Mouse (Mus musculus) layer of hippocampus, adult 11-12 months (tissue): ENCODE data around the gene Rbfox3.

ENCODE experiments used
- DNase-seq: peaks from one replicate; pipeline ENCODE4 v3.0.0; 2022; ENCODE audit warnings: low spot score

Gene Rbfox3

DNA sequence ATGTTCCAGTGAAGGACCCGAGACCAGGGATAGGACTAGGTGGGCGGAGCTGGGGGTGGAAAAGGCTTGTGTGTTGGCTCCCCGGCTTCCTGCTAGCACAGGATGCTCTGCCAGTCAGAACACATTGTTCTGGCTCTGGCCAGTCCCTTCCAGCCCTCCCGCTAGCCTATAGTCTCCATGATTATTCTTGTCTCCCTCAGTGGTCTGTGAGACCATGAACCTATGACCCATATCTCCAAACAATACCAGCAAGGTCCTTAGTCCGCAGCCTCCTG lies 407.3 kb downstream of the Rbfox3 start:
- DNase-seq = no peak

DNA sequence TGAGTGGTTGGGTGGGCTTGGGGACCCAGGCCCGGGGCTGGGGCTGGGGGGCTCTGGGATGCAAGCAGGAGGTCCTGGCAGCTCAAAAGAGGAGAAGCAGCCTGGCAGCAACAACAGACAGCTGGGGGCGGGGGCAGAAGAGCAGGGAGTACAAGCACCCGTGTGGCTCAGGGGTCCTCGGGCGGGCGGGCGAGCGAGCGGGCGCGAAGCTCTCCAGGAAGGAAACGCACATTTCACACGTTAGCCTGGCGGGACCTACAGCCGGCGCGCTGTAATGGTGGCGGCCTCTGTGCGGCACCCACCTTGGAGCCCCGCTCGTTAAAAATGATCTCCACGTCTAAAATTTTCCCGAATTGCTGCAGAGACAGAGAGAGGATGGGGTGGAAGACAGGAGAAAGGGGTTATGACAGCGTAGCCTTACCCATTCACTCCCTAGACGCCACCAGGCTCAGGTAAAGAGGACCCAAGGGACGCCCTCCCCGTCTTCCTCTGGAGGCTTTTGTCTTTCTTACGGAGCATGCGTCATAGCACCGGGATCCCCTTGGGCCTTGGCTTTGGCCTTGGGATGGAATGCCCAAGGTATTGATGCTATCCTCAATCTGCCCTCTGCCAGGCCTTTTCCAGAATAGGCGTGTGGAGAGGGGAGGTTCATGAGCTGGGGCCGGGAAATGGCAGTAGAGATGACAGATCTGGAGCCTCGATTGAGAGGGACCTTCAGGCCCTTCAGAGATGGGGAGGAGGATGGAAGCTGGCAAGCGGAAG lies 407.8 kb downstream of the Rbfox3 start:
- no peak for DNase-seq

DNA sequence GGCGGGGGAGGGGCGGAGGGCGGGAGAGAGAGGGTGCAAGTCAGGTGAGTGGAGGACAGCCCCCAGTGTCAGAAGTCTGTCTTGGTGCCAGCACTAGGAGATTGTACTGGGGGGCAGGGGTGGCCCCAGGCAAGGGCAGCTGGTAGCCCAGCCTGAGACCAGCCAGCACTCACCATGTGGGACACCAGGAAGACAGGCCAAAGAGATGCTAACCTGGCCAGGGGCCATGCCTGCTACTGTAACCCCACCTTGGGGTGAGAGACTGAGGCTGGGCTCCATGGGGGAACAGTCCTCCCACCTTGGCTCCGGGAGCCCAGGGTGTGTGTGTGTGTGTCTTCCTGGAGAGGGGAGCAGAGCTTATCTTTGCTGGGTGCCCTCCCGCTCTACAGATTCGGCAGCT lies 408.4 kb downstream of the Rbfox3 start:
- no peak for DNase-seq

DNA sequence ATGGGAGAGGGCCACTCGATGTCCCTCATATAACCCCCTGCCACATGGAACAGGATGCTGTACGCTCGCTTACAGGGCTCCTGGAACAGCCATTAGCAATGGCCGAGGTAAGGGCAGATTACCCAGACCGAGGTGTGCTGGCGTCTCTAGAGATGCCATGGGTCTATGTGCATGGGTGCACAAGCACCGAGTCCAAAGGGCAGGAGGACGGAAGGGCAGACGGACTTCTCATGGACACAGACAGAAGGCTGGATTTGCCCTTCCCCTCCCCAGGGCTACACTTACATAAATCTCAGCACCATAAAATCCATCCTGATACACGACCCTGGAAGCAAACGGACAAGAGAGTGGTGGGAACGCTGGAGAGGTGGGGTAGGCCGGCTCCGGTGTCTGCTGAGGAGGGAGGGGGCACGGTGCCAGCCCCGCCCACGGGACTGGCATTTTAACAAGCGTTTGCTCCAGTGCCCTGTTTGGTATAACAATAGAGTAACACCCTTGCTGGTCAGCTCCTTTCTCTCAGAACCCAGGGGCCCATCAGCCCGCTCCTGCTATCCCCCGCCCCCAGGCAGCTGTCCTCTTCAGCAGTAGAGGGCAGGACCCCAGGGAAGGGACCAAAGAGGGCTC lies 415.2 kb downstream of the Rbfox3 start:
- DNase-seq = peak; percentile 50

DNA sequence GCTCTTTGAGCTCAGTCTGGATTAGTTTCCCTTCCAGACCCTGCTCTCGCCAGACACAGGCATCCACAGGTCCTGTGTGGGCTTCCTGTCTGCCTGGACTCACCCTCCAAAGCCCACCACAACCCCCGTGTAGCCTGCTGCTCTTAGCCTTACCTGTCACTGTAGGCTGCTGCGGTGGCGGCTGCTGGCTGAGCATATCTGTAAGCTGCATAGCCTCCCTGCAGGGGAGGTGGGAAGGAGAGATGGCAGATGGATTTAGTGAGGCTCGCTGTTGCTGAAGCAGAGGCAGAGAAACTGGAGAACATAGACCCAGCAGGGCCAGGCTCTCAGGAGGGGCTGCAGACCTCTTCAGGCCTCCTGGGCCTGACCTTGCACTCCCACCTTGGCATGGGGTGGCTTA lies 416.3 kb downstream of the Rbfox3 start:
- no peak for DNase-seq

DNA sequence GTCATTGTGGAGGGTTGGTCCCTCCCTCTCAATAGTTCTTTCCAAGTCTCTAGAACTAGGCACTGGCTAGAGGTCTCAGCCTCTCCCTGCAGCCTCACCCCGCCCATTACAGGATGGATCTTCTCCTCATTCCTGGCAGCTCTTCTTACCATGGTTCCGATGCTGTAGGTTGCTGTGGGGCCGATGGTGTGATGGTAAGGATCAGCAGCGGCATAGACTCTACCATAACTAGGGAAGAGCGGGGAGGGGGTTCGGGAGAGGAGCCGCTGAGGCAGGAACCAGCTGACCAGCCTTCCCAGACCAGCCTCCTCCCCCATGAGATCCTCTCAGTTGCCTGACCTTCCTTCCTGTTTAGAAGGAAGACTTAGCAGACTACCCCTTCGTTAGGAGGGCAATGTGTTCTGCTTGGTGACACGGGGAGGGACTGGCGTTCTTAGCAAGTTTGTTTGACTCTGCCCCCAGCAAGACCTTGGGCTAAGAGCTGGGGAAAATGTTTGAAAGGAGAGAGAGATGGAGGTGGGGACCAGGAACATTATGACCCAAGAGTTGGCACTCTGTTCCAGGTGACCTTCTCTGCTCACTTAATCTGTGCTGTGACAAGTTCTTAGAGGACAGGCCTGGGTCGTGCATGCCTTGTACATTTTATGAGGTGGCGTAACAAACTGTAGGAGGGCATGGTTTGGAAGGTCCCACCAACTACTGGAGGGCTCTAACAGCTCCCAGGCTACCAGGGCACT lies 417.2 kb downstream of the Rbfox3 start:
- DNase-seq = no peak

DNA sequence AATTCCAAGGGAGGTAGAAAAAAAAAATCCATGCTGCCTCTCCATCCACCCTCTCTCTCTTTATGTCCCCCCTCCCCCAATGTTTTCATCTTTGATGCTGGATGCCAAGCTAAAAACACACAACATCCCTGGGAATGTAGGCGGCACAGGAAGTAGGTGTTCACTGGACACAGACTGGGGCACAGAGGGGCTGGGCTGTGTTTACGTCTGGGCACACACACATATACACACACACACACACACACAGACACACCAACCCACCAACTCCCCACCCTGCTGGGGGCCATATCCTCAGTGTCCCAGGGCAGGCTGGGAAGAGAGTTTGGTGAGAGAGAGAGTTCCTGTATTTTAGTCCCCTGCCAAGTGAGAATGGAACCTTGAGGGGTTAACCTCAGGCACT lies 417.9 kb downstream of the Rbfox3 start:
- DNase-seq = no peak

DNA sequence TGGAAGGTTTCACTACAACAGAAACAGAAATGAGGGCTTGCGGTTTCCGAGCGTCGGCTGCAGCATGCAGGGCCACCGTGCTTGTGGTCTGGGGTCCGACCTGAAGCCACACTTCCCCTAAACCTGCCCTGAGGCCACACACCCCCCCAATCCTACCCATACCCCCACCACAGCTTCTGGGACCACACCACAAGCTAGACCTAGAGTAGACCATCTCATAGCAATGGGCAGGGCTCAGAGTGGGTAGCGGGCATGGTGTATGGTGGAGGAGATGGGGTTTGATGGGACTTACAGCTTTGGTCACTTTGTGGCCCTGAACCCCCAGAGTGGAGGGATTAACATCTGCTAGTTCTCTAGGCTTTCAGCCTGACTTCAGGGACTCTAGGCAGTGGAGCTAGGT lies 420.2 kb downstream of the Rbfox3 start:
- DNase-seq = no peak

DNA sequence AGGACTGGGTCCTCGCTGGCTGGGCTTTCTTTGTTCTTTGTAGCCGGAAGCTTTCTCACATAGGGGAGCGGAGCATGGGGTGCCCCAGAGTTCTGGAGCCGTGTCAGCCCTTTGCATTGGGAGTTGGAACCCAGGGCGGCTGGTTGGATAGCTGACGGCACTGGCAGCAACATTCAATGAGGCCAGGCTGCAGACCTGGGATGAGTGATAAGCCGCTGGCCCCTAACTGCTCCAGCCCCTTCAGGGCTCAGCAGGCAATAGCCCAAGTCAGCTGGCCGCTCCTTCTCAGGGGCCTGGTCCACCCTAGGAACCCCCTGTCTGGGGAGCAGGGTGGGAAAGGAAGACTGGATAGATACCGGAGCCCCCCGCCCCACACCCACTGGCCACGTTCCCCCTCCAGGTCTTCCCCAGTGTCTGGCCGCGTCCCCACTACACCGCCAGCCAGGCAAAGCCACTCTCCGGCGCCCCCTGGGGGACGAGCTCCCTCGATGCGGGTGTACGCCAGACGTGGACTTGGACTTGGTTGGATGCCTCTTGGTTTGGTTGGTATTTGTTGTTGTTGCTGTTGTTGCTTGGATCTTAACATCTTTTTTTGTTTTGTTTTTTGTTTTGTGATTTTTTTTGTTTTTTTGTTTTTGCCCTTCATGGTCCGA lies 420.7 kb downstream of the Rbfox3 start:
- DNase-seq = peak; percentile 74

DNA sequence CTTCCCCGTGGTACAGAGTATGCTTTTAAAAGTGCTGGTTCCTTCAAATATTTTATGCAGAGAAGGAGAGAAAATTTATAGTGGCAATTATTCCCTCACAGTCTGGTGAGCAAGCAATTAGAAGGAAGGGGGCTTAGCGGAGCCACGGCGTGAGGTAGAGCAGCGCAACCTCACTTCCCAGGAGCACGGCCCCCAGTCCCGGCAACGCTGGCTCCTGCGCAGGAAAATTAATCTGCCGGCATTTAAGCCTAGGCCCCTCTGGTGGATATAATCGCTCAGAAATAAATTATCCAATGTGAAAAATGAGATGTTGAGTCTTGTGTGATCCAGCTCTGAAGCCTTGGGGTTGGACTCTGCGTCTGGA lies 422.5 kb downstream of the Rbfox3 start:
- DNase-seq = no peak

DNA sequence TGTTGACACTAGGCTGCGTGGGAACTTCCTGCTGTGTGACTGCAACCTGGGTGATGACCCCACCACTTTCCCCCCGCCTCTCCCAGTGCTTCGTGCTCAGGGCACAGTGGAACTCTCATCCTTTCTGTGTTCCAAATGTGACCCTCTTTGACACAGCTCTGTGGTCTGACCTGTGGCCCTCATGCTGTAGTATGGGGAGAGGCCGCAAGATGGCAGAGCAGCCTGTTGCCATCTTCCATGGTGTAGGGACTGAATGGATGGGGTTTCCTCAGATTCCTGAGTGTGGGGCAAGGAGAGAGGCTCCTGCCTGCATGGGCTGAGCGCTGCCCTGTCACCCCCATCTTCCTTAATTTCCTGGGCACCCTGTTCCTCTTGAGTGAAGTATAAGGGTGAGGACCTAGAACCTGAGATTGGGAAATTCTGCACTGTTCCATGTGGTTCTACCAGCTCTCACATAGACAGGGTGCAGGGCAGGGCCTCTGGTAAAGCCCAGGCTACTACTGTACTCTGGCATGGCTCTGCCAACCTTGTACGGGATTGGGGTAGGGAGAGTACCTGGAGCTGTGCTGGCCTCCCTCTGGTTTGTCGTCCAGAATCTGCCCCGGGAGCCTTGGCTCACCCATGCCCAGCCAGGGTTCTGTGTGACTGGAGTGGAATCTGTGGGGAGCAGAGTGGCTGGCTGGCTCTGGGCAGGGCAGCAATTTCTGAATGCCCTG lies 423.0 kb downstream of the Rbfox3 start:
- no peak for DNase-seq

DNA sequence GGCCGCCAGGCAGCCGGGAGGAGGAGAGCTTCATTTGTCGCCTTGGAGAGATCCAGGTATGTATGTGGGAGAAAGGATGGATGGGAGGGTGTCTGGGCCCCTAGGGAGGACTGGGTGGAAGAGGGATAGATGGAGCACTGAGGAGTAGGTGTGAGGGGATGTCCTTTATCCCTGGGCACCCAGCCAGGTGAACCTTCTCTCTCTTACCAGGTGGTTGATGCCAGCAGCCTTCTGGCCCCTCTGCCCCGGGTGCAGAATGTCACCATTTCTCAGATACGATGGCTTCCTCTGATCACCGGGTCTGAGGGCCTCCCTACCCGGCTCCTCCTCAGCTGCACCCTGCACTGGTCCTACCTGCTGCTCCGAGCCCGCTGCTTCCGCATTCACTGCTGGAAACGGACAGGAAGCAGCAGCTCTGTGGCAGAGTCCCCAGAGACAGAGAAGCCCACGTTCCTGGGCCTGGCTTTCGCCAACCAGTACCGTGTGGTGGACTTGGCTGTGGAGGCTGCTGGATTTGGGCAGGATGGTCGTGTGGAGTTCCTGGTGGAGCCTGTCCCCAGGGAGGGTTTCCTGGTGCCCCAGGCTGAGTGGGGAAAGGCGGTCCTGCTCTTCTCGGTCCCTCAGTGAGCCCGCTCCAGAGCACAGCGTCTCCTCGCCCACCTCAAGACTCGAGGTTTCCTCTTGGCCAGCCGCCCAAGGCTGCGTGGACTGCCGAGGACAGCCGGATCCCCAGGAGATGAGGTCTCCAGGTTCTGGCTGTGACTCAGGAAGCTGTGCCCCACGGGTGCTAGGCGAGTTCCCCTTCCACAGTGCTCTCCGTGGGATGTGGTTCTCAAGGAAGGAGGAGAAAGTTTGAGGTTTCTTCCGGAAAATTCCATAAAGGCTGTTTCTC lies 424.3 kb downstream of the Rbfox3 start:
- no peak for DNase-seq

DNA sequence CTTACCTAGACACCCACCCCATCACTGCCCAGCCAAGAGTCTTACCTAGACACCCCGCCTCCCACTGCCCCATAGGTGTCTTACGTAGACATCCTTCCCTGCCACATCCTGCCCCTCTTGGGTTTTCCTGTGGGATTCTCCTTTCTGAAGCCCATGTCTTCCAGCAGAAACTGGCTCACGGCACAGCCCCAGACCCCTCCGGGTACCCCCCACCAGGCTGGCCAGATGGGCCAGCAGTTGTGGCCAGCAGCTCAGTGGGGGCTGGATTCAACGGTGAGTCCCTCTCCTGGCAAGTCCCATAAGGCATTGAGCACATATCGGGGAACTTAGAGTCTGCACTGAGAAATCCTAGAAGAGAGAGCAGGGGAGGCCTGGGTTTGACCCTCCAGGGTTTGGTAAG lies 425.1 kb downstream of the Rbfox3 start:
- DNase-seq = no peak

DNA sequence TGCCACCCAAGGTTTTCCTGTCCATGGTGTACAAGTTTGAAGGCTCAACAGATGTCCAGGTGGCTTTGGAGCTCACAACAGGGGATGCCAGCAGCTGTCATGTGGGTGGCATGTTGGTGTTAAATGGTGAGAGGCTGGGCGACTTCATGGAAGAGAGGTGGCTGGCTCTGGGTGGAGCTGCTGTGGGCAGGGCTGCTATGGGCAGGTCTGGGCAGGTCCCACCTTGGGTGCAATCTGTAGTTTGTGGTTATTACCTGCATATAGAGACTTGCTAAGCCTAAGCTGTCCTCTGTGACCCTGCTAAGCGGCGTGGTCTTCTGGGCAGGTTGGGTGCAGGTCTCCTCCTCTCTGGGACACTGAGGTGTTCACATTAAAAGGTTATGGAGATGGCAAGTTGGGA lies 425.6 kb downstream of the Rbfox3 start:
- no peak for DNase-seq

DNA sequence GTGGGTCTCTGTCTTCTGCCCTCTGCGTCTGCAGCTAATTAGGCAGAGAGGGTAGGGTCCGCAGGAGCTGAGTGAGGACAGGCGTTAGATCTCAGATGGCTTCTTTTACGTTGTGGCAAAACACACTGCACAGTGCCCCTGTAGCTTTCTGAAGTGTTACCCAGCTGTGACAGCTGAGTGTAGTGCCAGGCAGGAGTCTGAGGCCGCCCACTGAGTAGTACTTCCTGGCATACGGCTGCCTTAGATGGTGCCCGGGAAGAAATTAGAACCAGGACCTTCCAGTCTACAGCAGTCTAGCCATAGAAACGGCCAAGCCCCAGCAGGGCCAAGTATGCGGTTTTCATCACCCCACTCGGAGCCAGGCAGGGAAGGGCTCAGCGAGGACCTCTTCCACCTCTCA lies 426.1 kb downstream of the Rbfox3 start:
- DNase-seq = no peak

DNA sequence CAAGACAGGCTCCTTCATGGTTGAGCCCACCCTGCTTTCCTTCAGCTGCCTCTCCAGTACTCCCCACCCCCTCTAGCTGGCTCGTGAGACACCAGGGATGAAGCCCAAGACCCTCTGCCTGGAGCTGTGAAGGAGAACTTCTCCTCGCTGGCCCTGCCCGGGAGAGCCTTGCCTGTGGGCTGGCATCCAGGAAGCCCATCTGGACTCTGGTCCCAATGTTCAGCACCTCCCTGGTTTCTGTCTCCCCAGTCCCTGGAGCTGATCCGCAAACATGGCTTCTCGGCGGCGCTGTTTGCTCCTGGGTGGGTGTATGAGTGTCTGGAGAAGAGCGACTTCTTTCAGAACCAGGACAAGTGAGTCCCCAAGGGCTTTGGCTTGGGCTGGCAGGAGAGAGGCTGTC lies 427.2 kb downstream of the Rbfox3 start:
- no peak for DNase-seq

DNA sequence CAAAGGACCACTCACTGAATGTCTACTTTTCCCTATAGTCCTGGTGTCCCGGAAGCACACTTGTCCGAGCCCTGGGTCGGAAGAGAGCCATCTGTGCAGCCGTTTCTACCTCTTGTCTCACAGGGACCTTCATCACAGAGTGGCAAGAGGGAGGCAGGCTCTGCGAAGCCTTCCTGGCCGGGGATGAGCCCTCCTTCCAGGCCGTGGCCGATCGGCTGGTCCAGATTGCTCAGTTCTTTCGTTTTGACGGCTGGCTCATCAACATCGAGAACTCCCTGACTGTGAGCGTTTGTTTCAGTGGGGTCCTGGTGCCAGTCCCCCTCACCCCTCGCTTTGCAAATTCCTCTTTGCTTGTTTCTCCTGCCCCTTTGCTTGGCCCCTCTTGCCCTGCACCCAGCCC lies 429.6 kb downstream of the Rbfox3 start:
- no peak for DNase-seq

DNA sequence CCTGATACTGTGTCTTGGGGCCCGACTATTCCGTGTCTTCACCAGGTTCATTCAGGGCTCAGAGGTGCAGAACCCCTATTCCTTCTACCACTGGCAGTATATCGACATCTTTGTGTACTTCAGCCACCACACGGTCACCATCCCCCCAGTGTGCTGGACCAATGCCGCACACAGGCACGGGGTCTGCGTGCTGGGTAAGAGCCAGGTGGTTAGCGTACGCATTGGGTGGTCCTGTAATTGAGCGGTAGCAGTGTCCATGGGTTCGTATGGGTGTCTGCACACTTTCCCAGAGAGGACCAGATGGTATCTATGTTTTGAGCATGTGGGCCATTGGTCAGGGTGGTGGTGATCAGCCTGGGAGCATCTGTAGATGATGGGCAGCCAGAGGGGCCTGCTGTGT lies 430.2 kb downstream of the Rbfox3 start:
- DNase-seq = no peak

DNA sequence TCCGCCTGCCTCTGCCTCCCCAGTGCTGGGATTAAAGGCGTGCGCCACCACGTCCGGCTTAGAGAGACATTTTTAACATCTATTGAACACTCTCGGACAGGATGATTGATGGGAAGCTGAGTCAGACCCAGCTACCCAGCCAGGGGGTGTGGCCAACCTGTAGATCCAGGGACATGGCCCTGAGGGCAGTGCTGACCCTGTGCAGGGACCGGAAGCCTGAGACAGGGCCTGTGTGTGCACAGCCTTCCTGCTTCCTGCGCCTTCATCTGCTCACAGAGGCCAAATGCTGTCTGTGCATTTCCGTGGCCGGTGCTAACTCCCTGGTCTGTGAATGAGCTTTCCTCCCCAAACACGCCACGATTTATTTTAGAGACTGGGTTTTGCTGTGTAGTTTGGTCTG lies 431.6 kb downstream of the Rbfox3 start:
- no peak for DNase-seq

DNA sequence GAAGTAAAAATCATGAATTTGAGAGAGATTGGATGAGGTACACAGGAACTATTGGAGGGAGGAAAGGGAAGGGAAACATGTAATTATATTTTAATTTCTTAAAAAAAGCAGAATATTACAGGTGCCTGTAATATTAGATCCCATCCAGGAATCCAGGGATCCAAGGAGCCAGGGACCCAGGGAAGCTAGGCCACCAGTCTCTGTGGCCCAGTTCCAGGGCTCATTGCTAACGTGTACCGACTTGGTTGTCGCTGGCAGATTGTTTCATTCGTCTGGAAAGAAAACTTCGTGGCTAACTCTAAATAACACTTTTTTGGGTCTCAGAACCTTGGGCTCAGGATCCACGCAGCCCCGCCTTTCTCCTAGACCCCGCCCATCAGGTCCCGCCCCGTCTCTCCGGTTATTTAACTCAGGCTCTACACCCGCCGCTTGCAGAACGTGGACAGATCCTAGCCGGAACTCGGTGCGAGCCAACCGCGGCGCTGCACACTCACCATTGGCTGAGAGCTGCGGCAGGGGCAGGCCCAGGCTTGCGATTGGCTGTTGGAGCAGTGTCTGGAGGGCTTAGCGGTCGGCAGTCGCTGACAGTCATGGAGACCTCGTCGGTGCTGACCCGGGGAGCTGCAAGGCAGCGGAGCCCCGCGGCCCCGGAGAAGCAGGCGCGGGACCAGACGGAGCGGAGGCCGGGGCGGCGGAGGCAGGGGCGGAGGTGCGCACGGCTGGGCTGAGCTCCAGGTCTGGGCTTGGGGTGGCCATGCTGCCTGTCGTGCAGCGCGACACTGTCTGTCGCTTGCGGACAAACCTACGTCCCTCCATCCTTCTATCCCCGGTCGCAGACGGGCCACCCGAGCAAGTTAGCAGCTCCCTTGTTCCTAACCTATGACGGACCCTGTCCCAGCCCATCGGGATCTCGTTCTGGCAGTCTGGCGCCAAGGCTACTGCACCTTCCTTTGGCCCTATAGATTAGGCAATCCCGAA lies 434.7 kb downstream of the Rbfox3 start, which contains the start of gene Engase:
Engase (plus strand) TSS at position 434 of the 978 bp plus-strand sequence.
- DNase-seq = peak; percentile 97
